ENCODE assay signal across 21 mouse cellular contexts in genomic region chr7:100030996-100031749, GRCm38 (mm10). TPM values are rescaled to one million over a fixed set of nuclear protein-coding genes. Genes with fewer than 3 reads are reported as not detected.
"Had no signal": no experiment of that assay in that cellular context is flagged by ENCODE, and none has a peak within 500 bp of the region (broad histone marks: within the 10 kb centered on the region; RNA-seq: fewer than 3 reads in every experiment).

No protein-coding gene starts in this region.

- H3K4me3 ChIP-seq: liver, embryonic 13.5 days; myocyte; neural tube, embryonic 13.5 days; stomach, embryonic 15.5 days had no signal

- DNase-seq: kidney, adult 9 months; kidney, postnatal 14 days; kidney, postnatal 4 days; liver, embryonic 13.5 days; lung, adult 2 months; lung, postnatal 14 days; lung, postnatal 4 days; midbrain, embryonic 14.5 days; retina, postnatal 1 day; right cerebral cortex, postnatal 25 days; spleen, adult 18-20 months; thymus, postnatal 25 days had no signal

- H3K27ac ChIP-seq: liver, embryonic 13.5 days; neural tube, embryonic 13.5 days; stomach, embryonic 15.5 days had no signal

RNA-seq across cellular contexts. Expression of gene Chrdl2, which starts 25.2 kb away (rescaled TPM):
- total RNA-seq: layer of hippocampus, adult 18-20 months; liver, adult 2 months; megakaryocyte progenitor cell, adult 5-6 weeks; megakaryocyte-erythroid progenitor cell, adult 5-6 weeks; monocyte, adult 5-6 weeks; neutrophil, adult 5-6 weeks had no signal
